Mouse (Mus musculus): ENCODE measurements around the gene Mgme1. TPM values are rescaled to one million over a fixed set of nuclear protein-coding genes. Genes with fewer than 3 reads are reported as not detected.

Mgme1 gene
- polyA plus RNA-seq (2012; rRNA removed) (10.2 and 11.4 TPM in 2 replicates), polyA plus RNA-seq (2014; fragmentation: Nextera tagmentation; extraction: Ambion mirVana) (15.2 and 17.2 TPM in 2 replicates)

GRCm38 (mm10) chr2:144270507-144271420 lies at the start of gene Mgme1, which contains the start of gene Snx5:
Gene Mgme1, plus strand, starts transcription at chr2:144270663.
Gene Snx5, minus strand, starts transcription at chr2:144270906.
- TF ChIP-seq POLR2A (IDR thresholded peaks at IDR 0.05; ENCODE audit: borderline replicate concordance, extremely low read depth, insufficient read depth, insufficient read length), result peak; percentile 86; the same call in 1 of the 2 replicates
- Histone ChIP-seq H3K4me1 (ENCODE audit: control insufficient read depth, insufficient read depth, low read length) (peaks cover 17% of the 10 kb centered on the region), H3K9me3 (ENCODE audit: control insufficient read depth, low read length) (no peaks in the 10 kb centered on the region), H3K4me2 (replicated peaks; ENCODE audit: low read depth, low read length, severe bottlenecking) (peak within 1 kb of the TSS; percentile 75), H3K27me3 (ENCODE audit: control insufficient read depth, insufficient read depth, low read length) (no peaks in the 10 kb centered on the region), H3K36me3 (ENCODE audit: control insufficient read depth, insufficient read depth, low read length) (no peaks in the 10 kb centered on the region; the same call in 1 of the 2 replicates), H3K27ac (replicated peaks; ENCODE audit: low read depth, low read length) (peak within 1 kb of the TSS; percentile 97), H3K4me3 (replicated peaks; ENCODE audit: low read length) (peak within 1 kb of the TSS; percentile 87), H3K9ac (ENCODE audit: low read depth, low read length, severe bottlenecking) (peak within 1 kb of the TSS; percentile 97)
- under 1% methylated on average over 75 of the region's 93 CpGs for WGBS
- ATAC-seq (ENCODE audit: low FRiP score, low read depth) (peak; percentile 96), DNase-seq (ENCODE audit: low spot score) (peak; percentile 94)

GRCm38 (mm10) chr2:144224351-144224750 lies 46.1 kb upstream of the Mgme1 start:
- 46% methylated on average over 12 of the region's 12 CpGs for WGBS
- DNase-seq (ENCODE audit: low spot score), result no peak
- ATAC-seq (ENCODE audit: low FRiP score, low read depth), result no peak
- H3K27ac ChIP-seq (replicated peaks; ENCODE audit: low read depth, low read length), result no peak overlapping the region
- TF ChIP-seq POLR2A (IDR thresholded peaks at IDR 0.05; ENCODE audit: borderline replicate concordance, extremely low read depth, insufficient read depth, insufficient read length), result no peak
- H3K9ac ChIP-seq (ENCODE audit: low read depth, low read length, severe bottlenecking), result no peak overlapping the region
- no peaks in the 10 kb centered on the region for H3K9me3 ChIP-seq (ENCODE audit: control insufficient read depth, low read length)
- H3K27me3 ChIP-seq (ENCODE audit: control insufficient read depth, insufficient read depth, low read length), result no peaks in the 10 kb centered on the region
- no peaks in the 10 kb centered on the region for H3K36me3 ChIP-seq (ENCODE audit: control insufficient read depth, insufficient read depth, low read length)
- H3K4me3 ChIP-seq (replicated peaks; ENCODE audit: low read length), result no peak overlapping the region
- peaks cover 3% of the 10 kb centered on the region; the same call in 1 of the 2 replicates for H3K4me1 ChIP-seq (ENCODE audit: control insufficient read depth, insufficient read depth, low read length)
- no peak overlapping the region for H3K4me2 ChIP-seq (replicated peaks; ENCODE audit: low read depth, low read length, severe bottlenecking)

GRCm38 (mm10) chr2:144226906-144227586 lies 43.4 kb upstream of the Mgme1 start:
- Histone ChIP-seq H3K4me3 (replicated peaks; ENCODE audit: low read length) (no peak overlapping the region), H3K9me3 (ENCODE audit: control insufficient read depth, low read length) (no peaks in the 10 kb centered on the region), H3K4me2 (replicated peaks; ENCODE audit: low read depth, low read length, severe bottlenecking) (no peak overlapping the region), H3K27ac (replicated peaks; ENCODE audit: low read depth, low read length) (no peak overlapping the region), H3K4me1 (ENCODE audit: control insufficient read depth, insufficient read depth, low read length) (peaks cover 3% of the 10 kb centered on the region; the same call in 1 of the 2 replicates), H3K36me3 (ENCODE audit: control insufficient read depth, insufficient read depth, low read length) (no peaks in the 10 kb centered on the region), H3K27me3 (ENCODE audit: control insufficient read depth, insufficient read depth, low read length) (no peaks in the 10 kb centered on the region), H3K9ac (ENCODE audit: low read depth, low read length, severe bottlenecking) (no peak overlapping the region)
- ATAC-seq (ENCODE audit: low FRiP score, low read depth), result no peak
- DNase-seq (ENCODE audit: low spot score), result no peak
- TF ChIP-seq POLR2A (IDR thresholded peaks at IDR 0.05; ENCODE audit: borderline replicate concordance, extremely low read depth, insufficient read depth, insufficient read length), result no peak
- 84% methylated on average over 12 of the region's 12 CpGs for WGBS

- WGBS, result 63% methylated on average over 12 of the region's 12 CpGs
- Histone ChIP-seq H3K4me1 (ENCODE audit: control insufficient read depth, insufficient read depth, low read length) (peaks cover 3% of the 10 kb centered on the region; the same call in 1 of the 2 replicates), H3K9ac (ENCODE audit: low read depth, low read length, severe bottlenecking) (no peak overlapping the region), H3K9me3 (ENCODE audit: control insufficient read depth, low read length) (no peaks in the 10 kb centered on the region), H3K4me2 (replicated peaks; ENCODE audit: low read depth, low read length, severe bottlenecking) (no peak overlapping the region), H3K4me3 (replicated peaks; ENCODE audit: low read length) (no peak overlapping the region), H3K27ac (replicated peaks; ENCODE audit: low read depth, low read length) (no peak overlapping the region), H3K36me3 (ENCODE audit: control insufficient read depth, insufficient read depth, low read length) (no peaks in the 10 kb centered on the region), H3K27me3 (ENCODE audit: control insufficient read depth, insufficient read depth, low read length) (no peaks in the 10 kb centered on the region)
- no peak for TF ChIP-seq POLR2A (IDR thresholded peaks at IDR 0.05; ENCODE audit: borderline replicate concordance, extremely low read depth, insufficient read depth, insufficient read length)
- DNase-seq (ENCODE audit: low spot score), result no peak
- ATAC-seq (ENCODE audit: low FRiP score, low read depth), result no peak
These were observed 41.7 kb upstream of the Mgme1 start for GRCm38 (mm10) chr2:144228521-144229346.
